Mouse (Mus musculus) spleen, adult 2 months (tissue): ENCODE measurements around the gene Col4a6. TPM values are rescaled to one million over a fixed set of nuclear protein-coding genes. Genes with fewer than 3 reads are reported as not detected.

Source experiments
- DNase-seq, 2 experiments: peaks; one replicate each; pipeline versions ENCODE4 v3.0.0 to v3.0.0-alpha.2; 2012 to 2021; ENCODE audit warnings: low spot score in 2 of 2, low read depth in 1 of 2
- H3K27ac ChIP-seq: fragments of 200-500 bp; 2 replicates; pipeline ENCODE4 v1.5.1; 2012; ENCODE audit warnings: low read length, inconsistent platforms; ENCODE audit not compliant: insufficient read depth
- H3K27me3 ChIP-seq: fragments of 200-500 bp; 2 replicates; pipeline ENCODE4 v1.6.1; 2012; ENCODE audit warnings: mild to moderate bottlenecking, moderate library complexity, low read length, inconsistent platforms; ENCODE audit not compliant: control insufficient read depth, insufficient read depth
- H3K36me3 ChIP-seq: fragments of 200-500 bp; 2 replicates; pipeline ENCODE4 v1.6.1; 2012; ENCODE audit warnings: mild to moderate bottlenecking, low read length, inconsistent platforms; ENCODE audit not compliant: control insufficient read depth, insufficient read depth
- H3K4me1 ChIP-seq: fragments of 200-500 bp; 2 replicates; pipeline ENCODE4 v1.6.1; 2011; ENCODE audit warnings: inconsistent platforms; ENCODE audit not compliant: control insufficient read depth, insufficient read depth, insufficient read length
- H3K4me3 ChIP-seq: fragments of 200-500 bp; 2 replicates; pipeline ENCODE4 v1.5.1; 2011; ENCODE audit warnings: mild to moderate bottlenecking, inconsistent platforms; ENCODE audit not compliant: insufficient read depth, insufficient read length; ENCODE audit errors: extremely low read depth
- CTCF ChIP-seq: fragments of 200-500 bp; IDR thresholded peaks from 2 replicates; pipeline ENCODE4 v1.5.1; 2011; ENCODE audit warnings: mild to moderate bottlenecking, inconsistent platforms; ENCODE audit not compliant: insufficient read depth, insufficient read length, insufficient replicate concordance; ENCODE audit errors: extremely low read depth
- POLR2A ChIP-seq: fragments of 200-500 bp; IDR thresholded peaks from 2 replicates; pipeline ENCODE4 v1.6.1; 2011; ENCODE audit warnings: low read depth, low read length, inconsistent platforms
- WGBS: fragments of 180-500 bp; shearing (Covaris S2); methylation state at CpG from one replicate; pipeline ENCODE4 v1.1.7; 2018; 5-methylcytosine and 5-hydroxymethylcytosine counted together
- polyA plus RNA-seq: library from polyadenylated mRNA; depleted of rRNA; stranded (reverse); fragments of >200 nt; gene quantifications from 2 replicates; pipeline ENCODE4 v1.2.3, GENCODE M21; 2012

Gene Col4a6
- polyA plus RNA-seq, 1 experiment = 0.09 TPM

DNA sequence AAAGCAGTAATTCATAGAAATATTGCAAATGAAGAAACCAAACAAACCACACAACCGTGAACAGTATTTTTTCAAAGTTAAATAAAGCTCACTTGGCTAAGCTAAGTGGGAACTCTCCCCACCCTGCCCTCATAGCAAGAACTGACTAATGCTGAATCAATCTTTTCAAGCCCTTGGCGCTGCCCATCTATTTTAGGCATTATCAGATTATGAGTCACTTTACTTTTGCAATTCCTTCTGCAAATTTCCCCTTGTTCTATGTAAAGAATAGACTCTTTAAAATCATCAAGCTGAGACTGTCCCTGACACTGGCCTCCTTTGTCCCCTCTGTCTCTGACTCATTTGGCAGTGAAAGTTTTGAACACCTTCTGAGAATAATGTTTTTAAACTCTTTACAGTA, 34.5 kb downstream of the Col4a6 start:
- H3K27ac ChIP-seq = no peak overlapping the region
- no peaks in the 10 kb centered on the region for H3K27me3 ChIP-seq
- H3K4me3 ChIP-seq = no peak overlapping the region
- no peaks in the 10 kb centered on the region for H3K4me1 ChIP-seq
- no peak for DNase-seq
- TF ChIP-seq POLR2A (no peak), CTCF (no peak)
- 64% methylated on average over 2 of the region's 2 CpGs for WGBS
- H3K36me3 ChIP-seq = no peaks in the 10 kb centered on the region

DNA sequence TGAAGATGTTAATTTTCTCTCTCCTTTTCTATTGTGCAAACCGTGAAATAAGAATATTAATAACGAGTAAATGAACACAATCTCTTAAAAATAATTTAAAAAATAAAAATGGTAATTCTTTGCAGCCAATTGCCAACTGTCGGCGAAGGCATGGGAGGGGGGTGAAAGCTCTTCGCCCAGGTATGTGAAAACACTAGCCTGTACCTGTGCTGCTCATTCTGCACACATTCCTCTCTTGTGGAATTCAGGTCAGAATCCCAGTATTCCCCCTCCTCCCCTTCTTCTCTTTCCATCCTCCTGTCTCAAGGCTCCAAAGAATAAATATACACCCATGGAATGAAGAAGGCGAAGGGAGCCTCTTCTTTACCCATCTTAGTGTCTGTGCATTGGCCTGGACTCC, 37.1 kb downstream of the Col4a6 start:
- no peak for DNase-seq
- H3K4me3 ChIP-seq = no peak overlapping the region
- WGBS = 86% methylated on average over 6 of the region's 6 CpGs

DNA sequence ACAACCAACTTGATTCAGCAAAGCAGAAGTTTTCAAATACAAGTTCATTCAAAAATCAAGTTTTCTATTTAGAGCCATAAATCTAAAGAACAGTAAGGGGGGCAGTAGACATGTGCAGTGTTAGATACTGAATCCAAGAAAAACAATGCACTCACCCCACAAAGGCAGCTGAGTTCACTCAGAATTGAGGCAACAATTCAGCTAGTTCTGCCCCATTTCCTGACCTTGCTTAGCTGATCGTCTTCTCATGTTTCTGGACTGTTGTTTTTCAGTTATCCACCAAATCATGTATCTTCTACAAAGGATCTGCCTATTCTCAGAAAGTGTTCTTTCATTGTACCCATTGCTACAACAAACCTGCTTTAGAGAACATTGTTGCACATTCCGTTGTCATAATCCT, 58.6 kb downstream of the Col4a6 start:
- no peak for DNase-seq
- H3K27ac ChIP-seq = no peak overlapping the region
- WGBS = 72% methylated on average over 2 of the region's 2 CpGs
- no peak overlapping the region for H3K4me3 ChIP-seq
- TF ChIP-seq POLR2A (no peak), CTCF (no peak)
- H3K4me1 ChIP-seq = no peaks in the 10 kb centered on the region
- H3K27me3 ChIP-seq = no peaks in the 10 kb centered on the region
- no peaks in the 10 kb centered on the region for H3K36me3 ChIP-seq

More for the DNA sequence above, 37.1 kb downstream of the Col4a6 start:
- Histone ChIP-seq H3K36me3 (no peaks in the 10 kb centered on the region), H3K27ac (no peak overlapping the region), H3K4me1 (no peaks in the 10 kb centered on the region), H3K27me3 (no peaks in the 10 kb centered on the region)
- TF ChIP-seq POLR2A (no peak), CTCF (no peak)

DNA sequence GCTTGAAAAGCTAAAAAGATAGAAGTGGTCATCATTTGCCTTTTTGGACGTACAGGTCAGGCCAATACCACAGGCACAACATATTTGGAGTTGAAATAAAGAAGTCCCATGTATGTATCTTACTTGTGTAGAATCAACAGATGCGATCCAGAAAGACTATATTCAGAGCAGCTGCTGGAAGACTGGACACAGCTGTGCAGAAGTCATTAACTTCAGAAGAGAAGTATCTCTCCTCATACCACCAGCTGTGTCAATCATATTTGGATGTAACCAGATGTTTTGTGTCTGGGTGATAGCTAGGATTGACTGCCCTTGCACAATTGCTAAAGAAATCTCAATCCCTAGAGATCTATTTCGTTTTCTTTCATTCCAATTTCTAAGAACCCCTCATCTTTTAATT, 77.6 kb downstream of the Col4a6 start:
- no peaks in the 10 kb centered on the region for H3K4me1 ChIP-seq
- H3K27me3 ChIP-seq = no peaks in the 10 kb centered on the region
- WGBS = 78% methylated on average over 3 of the region's 3 CpGs
- H3K36me3 ChIP-seq = no peaks in the 10 kb centered on the region
- no peak for DNase-seq
- H3K4me3 ChIP-seq = no peak overlapping the region
- TF ChIP-seq POLR2A = no peak
- no peak for TF ChIP-seq CTCF
- H3K27ac ChIP-seq = no peak overlapping the region

DNA sequence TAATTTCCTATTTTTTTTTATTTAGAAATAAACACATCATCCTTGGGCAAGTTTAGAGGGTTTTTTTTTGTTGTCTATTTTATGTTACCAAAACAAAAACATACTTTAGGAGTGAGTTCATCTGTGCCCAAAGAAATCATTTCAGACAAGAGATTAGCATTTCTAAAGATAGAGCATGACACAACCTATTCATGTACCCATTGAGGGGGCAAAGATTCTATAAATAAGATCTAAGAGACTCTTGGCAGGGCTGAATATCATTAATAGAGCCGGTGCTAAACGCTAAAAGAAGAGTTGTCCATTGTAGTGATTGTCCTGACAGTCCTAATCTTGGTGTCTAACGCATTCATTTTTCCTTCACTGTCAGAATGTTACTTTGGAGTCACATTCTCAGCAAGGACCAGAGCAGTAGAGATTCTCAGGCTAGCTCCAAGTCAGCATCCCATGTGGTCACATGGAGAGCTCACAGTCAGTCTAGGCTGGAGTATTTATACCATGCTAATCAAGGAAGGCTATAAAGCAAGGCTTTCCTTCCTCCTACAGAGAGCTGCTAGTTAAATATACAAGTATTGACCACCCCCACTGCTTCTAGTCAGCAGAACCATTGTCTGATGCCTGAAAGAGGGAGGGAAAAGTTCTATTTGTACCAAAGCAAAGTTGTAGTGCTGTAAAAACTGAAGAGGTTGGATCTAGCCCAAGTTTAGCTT, 88.3 kb downstream of the Col4a6 start:
- H3K36me3 ChIP-seq = no peaks in the 10 kb centered on the region
- H3K27ac ChIP-seq = no peak overlapping the region
- 87% methylated on average over 3 of the region's 3 CpGs for WGBS
- no peak overlapping the region for H3K4me3 ChIP-seq
- no peaks in the 10 kb centered on the region for H3K4me1 ChIP-seq
- TF ChIP-seq POLR2A (no peak), CTCF (no peak)
- DNase-seq = no peak
- H3K27me3 ChIP-seq = no peaks in the 10 kb centered on the region

DNA sequence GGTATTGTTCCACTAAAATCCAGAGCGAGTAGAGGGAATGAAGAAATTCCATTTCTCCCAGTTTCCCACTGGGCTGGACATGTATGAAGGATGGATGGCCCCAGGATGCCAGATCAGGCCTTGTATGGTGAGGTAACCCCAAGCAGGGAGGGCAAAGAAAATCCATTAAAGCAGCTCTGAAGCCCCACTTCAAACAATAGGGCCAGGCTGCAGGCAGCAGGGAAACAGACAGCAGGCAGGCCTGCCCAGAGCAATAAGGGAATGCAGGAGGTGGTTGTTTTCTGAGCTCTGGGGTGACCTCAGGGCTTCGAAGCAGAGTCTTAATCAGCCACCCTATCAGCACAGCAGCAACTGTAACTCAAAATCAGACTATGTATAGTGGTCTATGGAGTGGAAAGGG, 89.2 kb downstream of the Col4a6 start:
- WGBS = 68% methylated on average over 2 of the region's 2 CpGs
- Histone ChIP-seq H3K27ac (no peak overlapping the region), H3K36me3 (no peaks in the 10 kb centered on the region), H3K27me3 (no peaks in the 10 kb centered on the region), H3K4me1 (no peaks in the 10 kb centered on the region), H3K4me3 (no peak overlapping the region)
- DNase-seq = no peak
- TF ChIP-seq POLR2A (no peak), CTCF (no peak)

DNA sequence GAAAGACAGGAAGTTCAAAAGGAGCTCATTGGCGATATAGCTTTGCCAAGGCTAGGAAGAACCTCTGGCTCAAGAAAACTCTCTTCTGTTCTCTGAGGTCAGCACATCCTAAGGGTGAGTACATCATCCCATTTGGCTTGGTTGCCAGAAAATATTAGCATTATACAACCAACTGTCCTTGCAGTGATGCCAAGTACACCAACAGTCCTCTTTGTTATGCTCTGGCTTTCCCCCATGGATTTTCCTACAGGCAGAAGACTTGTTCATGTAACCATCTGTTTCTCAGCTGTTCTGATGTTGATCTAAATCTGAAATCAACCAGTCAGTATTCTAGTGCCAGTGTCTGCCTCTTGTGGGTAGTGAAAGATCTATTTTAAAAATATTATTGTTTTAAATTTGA, 103.6 kb downstream of the Col4a6 start:
- Histone ChIP-seq H3K4me1 (no peaks in the 10 kb centered on the region), H3K4me3 (no peak overlapping the region), H3K36me3 (no peaks in the 10 kb centered on the region), H3K27me3 (no peaks in the 10 kb centered on the region), H3K27ac (no peak overlapping the region)
- no peak for TF ChIP-seq CTCF
- TF ChIP-seq POLR2A = no peak
- DNase-seq = no peak
- 71% methylated on average over 1 of the region's 1 CpGs for WGBS
